Mouse (Mus musculus) neutrophil, adult 5-6 weeks (primary cell): ENCODE measurements around the gene Slc29a4. TPM values are rescaled to one million over a fixed set of nuclear protein-coding genes. Genes with fewer than 3 reads are reported as not detected.

Source experiments
- ATAC-seq: fragments of 151-379, 151-347 bp; 2 replicates; pipeline ENCODE4 v1.8.0; 2017; ENCODE audit warnings: mild to moderate bottlenecking, moderate TSS enrichment; ENCODE audit not compliant: insufficient number of reproducible peaks, poor library complexity, low FRiP score, severe bottlenecking; ENCODE audit errors: extremely low read depth
- total RNA-seq: library from RNA; stranded (forward); fragments of 200-1000 nt; gene quantifications from 2 replicates; pipeline ENCODE4 v1.2.3, GENCODE M21; 2017

Gene Slc29a4
- total RNA-seq, 1 experiment from 2014 or later, result 0.35 TPM

- ATAC-seq, result peak; percentile 70
These were observed 31.3 kb downstream of the Slc29a4 start for GRCm38 (mm10) chr5:142723520-142724133.

- no peak for ATAC-seq
These were observed 32.0 kb downstream of the Slc29a4 start for GRCm38 (mm10) chr5:142724265-142724664.

DNA sequence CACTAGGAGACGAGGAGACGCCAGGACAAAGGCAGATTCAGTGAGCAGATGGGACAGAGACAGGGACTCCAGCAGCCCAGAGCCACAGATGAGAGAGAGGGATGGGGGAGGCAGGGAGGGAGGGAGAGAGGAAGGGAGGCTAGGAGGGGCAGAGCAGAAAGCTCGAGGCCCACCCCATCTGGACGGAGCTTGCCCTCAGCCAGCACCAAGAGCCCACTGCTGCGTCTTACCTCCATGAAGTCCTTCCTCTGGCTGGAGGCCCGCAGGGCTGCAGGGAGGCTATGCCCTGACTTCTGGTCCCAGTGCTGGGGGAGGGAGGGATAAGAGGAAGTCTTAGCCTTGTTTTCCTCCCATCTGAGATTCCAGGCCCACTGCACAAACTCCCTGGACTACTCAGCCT, 34.4 kb downstream of the Slc29a4 start:
- ATAC-seq, result no peak

DNA sequence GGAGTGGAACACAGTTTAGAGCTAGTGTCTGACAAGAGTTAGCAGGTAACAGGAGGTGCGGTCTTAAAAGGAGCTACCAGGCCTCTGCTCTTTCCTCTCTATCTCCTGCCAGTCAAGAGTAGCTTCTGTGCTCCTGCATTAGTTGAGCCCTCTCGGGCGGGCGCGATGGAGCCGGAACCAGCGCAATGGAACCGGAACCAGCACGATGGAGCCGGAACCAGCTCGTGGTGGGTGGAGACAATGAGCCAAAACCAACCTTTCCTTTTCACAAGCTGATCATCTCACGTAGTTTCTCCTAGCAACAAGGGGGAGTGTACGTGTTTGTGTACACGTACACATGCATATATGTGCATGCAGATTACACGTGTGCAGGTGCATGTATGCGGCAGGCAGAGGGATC, 36.0 kb downstream of the Slc29a4 start:
- no peak for ATAC-seq

GRCm38 (mm10) chr5:142730295-142730694, 38.0 kb downstream of the Slc29a4 start:
- no peak for ATAC-seq

DNA sequence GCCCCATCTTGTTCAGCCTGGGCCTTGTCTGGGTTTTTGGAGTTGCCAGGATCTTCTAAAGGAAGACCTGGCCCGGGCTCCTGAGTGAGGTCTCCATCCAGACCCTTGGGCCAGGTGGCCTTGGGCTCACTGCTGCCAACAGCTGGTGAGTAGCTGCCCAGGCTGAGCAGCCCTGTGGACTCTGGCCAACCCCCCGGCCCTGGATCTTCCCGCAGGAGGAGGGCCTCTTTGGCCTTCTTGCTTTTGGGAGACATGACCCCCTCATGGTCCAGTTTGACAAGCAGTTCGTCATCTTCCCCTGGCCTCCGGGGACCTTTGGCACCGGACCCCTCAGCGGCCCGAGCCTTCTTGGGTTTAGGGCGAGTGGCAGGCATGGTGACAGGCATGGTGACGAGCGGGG, 39.6 kb downstream of the Slc29a4 start:
- ATAC-seq, result no peak

DNA sequence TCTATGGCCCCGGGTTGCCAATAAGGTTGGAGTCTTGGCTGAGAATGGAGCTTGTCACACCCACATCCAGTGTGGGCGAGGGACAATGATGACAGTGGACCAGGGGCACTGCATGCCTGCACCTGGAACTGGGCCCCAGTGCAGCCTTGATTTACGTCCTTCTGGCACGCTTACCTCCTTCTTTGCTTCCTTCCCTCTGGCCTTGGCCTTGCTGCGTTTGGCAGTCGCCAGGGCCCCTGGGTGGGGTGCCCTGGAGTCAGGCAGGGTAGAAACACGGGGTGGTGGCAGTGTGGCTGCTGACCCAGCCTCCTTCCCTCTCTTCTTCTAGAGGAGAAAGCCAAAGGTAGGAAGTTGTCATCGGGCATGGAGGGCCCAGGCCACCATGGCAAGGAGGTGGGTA, 47.6 kb downstream of the Slc29a4 start:
- no peak for ATAC-seq

DNA sequence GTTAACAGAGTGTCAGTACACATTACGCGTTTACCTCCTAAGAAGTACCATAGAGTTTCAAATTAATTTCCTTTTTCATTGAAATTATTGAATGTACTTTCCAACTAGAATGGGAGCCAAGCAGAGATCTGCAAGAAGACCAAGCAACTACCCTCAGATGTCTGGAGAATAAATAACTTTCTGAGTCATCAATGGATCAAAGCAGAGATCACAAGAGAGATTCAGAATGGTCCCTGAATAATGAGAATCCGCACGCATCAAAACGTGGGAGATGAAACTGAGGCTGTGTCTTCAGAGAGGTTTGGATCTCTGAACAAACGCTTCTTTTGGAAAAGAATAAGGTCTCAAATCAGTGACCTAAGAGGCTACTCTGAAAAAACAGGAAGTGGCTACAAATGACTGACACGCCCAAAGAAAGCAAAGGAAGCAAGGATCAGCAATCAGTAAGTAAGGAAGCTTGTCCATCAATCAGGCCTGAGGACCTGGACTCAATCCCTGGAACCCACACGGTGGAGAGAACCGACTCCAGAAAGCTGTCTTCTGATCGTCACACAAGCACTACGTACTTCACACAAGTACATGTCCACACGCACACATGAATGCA, 54.8 kb downstream of the Slc29a4 start:
- ATAC-seq, result no peak

GRCm38 (mm10) chr5:142750173-142750572, 57.9 kb downstream of the Slc29a4 start:
- no peak for ATAC-seq

GRCm38 (mm10) chr5:142752241-142752640, 59.9 kb downstream of the Slc29a4 start:
- no peak for ATAC-seq

DNA sequence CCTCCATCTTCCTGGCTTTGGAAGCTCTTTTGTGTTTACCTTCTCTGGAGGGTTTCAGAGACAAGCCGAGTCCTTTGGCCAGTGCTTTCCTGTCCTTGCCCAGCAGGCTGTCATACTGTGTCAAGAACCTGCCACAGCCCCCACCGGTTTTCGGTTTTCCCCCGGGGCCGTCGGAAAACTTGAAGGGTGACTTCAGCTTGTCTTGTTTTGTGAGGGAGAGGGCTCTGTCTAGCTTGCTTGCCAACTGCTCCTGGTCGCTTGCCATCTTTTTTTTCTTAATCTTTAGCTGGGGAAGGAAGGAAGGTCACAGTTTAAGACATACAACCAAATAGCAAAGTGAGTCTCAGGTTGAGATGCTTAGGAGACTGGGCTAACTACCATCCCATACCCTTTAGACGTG, 67.5 kb downstream of the Slc29a4 start:
- no peak for ATAC-seq

GRCm38 (mm10) chr5:142761326-142761983, 69.1 kb downstream of the Slc29a4 start:
- ATAC-seq, result no peak

DNA sequence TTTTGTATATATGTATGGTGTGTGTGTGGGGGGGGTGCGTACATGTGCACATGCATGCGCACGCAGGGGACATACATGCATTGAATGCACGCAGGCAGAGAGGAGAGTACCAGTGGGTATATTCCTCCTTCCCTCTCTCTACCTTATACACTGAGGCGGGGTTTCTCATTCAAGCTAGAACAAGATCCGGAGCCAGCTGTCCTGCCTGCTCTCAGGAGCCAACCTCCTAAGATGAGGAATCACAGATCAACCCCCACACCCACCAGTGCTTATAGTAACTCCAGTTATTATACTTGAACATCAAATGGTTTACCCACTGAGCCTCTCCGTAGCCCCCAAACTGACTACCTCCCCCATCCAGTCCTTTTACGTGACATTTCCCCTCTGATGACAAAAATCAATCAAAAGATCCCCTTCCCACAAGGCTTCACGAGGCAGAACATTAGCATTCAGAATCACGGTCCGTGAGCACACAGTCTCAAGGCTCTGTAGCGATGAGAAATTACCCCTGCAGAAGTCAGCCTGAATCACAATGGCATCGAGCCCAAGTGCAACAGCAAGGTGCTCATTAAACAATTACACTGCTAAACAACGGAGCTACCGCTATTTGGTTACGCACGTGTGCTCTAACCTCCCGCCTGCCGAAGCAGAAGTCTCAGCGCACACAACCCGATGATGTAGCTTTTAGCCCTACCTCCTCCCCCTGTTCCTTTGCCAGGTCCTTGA, 69.9 kb downstream of the Slc29a4 start:
- ATAC-seq, result no peak

GRCm38 (mm10) chr5:142764306-142764705, 72.0 kb downstream of the Slc29a4 start:
- ATAC-seq, result no peak

GRCm38 (mm10) chr5:142764889-142765288, 72.6 kb downstream of the Slc29a4 start:
- no peak for ATAC-seq

DNA sequence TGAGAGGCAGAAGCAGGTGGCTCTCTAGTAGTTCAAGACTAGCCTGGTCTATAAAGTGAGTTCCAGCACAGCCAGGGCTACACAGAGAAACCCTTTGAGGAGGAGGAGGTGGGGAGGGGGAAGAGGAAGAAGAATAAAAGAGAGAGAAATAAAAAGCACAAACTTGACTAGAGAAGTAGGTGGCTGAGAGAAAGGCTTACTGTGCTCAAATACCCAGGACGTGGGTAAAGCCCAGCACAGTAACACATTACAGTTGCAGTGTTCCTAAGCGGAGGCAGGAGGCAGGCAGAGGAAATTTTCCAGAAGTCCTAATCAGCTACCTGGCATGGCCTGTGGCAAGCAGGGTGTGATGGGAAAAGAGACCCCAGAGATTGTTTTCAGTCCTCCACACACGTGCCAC, 74.4 kb downstream of the Slc29a4 start:
- ATAC-seq, result no peak

DNA sequence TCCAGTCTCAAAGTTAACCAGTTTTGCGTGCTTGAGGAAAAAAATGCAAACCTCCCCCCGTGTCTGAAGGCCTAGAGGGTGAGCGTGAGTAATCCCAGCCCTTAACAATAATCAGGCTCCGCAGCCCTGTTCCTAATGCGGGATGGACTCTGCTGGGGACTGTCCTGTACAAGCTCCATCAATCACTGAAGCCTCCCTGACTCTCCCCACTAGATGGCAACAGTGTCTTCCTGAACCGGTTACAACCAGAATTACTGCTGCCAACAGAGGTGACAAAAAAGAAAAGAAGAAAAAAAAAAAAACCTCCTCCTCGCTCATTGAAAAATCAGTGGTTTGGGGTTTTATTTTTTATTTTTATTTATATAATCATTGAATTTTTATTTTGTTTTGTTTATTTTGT, 75.6 kb downstream of the Slc29a4 start:
- ATAC-seq, result peak; percentile 46; the same call in 1 of the 2 replicates

DNA sequence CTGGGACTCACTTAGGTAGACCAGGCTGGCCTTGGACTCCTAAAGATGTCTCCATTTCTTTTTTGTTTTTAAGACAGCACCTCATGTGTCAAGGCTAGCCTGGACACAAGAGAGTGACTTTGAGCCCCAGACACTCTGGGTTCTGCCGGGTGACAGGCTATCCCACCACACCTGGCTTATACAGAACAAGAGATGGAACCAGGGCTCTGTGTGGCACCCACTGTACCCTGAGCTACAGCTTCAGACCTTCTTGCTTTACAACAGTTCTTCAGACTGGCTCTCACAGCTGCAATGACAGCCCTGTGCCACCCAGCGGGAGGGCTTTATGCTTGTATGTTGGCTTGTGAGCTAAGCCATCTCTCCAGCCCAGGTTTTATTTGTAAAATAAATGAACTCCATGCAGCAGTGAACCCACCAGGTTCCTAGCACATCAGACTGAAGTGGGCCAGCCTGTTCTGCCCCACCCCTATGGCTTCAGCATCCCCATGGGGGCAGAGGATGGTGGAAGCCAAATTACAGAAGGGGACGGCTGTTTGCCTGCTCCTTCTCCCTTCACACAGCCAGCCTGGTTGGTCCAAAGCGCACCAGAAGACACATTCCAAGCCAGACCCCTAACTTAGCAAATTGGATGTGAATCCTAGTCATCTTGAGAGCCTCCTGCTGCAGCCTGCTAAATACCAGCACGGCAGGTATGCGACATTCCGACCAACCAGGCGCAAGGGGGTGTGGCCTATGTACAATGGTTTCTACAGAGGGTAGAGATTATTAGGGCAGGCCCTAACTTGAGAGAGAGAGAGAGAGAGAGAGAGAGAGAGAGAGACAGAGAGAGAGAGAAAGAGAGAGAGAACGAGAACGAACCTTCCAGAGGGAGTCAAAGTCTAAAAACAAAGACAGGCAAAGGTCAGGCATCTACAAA, 76.3 kb downstream of the Slc29a4 start:
- ATAC-seq, result no peak

- no peak for ATAC-seq
These were observed 77.3 kb downstream of the Slc29a4 start for GRCm38 (mm10) chr5:142769641-142770040.
